Mouse (Mus musculus) embryo, embryonic 11 days (tissue): Measurements from ENCODE around the gene Rapgef4.
"Not testable (repeated sequence)": the region's sequence is repeated elsewhere in the genome, so short reads cannot be mapped to it uniquely, and the experiment has no call there.

Experiments used
- DNase-seq: peaks from one replicate; pipeline ENCODE4 v3.0.0-alpha.2; 2015

Rapgef4 gene

DNA sequence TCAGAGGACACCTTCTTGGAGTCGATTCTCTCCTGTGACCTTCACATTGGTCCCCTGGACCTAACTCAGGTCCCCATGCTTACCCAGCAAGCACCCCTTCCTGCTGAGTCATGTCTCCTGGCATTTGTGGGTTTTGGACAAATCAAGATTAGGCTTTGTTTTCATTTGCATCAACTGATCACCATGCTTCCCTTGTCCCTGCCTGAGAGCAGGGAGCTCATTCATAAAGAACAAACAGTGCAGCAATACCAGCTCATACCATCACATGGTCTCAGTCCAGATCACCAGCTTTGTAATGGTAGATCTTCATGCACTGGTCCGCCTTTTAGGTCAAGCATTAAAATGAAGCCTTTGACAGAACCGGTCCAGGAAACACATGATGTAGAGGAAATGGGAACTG lies 144.7 kb downstream of the Rapgef4 start:
- DNase-seq: no peak

DNA sequence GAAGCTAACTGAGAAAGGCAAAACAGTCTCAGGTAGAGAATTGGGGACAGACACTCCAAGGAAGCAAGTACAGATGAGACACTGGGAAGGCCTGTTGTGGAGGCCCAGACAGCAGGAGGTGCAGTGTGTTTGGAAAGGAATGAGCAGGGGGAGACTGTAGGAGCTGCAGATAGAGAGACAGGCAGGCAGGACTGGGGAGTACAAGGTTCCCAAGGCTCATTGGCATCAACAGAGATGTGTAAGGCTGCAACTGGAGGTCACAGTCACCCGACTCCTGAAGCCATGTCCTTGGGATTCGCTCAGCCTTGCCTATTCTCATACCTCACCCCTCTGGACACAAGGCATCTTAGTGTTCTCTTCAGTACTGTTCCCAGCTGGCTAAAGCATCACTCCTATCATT lies 145.4 kb downstream of the Rapgef4 start:
- no peak for DNase-seq

DNA sequence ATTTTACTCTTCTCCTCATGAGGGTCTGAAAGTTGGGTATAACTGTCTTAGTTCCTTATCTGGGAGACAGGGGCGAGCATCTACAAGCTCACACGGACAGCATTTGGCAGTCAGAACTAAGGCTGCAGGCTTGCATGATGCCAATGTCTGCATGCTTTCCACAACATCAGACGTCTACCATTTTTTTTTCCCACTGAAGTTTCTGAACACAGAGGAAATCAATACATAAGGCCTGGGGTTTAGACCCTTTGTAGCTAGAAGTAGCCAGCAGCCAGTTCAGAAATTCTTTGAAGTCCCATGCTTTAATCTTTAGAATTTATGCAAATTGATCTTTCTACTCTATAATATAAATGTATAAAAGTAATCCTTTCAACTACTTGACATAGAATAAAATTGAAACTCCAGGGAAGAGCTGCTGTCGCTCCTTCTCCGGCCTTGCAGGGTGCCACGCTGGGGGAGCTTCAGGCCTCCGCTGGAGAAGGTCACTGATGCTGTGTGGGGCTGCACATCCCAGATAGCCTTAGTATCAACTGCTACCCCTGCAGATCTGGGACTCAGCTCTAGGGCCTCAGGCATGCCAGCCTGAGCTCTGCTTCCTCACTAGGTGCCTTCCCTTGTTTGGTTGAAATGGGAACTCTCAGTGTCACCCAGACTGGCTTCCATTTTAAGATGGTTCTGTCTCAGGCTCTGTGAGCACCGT lies 148.7 kb downstream of the Rapgef4 start:
- DNase-seq: no peak

DNA sequence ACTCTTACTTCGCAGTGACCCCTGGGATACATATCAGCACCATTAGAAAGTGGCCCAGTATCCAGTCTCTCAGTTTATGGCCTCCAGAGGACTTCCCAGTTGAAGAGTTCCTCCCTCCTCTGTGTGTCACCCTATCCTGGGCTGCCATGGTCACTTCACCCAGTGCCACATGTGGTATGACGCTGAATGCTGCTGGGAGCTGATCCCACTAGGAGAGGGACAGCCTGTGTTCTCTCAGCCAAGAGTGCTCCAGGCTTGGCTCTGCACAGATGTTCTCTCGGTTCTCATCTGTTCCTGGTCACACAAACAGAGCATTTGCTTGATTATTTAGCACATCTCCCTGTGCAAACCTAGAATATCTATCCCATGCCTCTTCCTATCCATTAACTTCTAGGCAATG lies 151.2 kb downstream of the Rapgef4 start:
- no peak for DNase-seq

DNA sequence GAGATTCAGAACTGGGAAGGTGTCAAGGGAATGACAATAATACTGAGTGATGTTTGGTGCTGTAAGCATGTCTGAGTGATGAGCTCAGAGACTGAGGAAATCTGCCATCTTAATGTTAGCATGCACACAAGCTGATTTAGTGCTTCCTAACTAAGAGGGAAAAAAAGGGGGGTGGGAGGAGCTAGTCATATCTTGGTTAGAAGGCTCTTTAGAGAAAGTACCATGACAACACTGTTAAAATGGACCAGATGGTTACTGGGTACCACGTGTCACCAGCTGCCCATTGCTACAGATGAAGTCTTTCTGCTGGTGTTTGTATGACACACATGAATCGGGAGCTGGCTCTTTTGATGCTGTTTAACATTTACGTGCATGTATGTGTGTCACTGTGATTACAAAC lies 155.0 kb downstream of the Rapgef4 start:
- no peak for DNase-seq

DNA sequence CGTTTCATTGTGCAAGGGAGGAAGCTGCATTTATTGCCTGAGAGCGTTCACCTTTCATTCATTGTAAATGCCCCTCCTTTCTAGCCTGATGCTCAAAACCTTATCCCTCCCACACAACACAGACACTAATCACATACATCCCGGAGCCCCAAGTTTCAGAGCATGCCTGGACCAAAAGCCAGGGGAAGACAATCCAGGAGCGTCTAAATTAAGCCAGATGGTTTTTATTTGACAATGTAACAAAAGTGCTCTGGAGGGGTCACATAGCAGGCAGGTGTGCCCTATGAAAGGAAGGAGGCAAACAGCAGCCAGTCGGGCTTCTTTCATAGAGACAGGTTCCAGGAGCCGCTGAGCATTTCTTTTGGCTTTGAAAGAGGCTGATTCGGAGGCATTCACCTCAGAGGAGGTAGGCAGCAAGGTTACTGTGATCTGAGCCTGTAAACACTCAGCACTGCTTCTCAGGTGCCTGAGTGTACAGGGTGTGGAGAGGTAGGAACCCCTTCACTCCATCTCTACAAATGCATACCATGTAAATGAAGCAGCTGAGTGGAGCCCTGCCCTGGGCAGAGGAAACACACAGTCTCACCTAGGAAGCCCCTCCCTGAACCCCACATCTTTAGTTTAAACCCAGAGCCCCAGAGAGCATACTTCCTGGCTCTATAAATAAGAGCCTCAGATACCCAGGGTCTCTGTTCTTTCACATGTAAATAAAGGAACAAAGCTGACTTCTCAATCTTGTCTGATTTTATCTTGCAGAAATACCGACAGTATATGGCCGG lies 155.6 kb downstream of the Rapgef4 start:
- no peak for DNase-seq

DNA sequence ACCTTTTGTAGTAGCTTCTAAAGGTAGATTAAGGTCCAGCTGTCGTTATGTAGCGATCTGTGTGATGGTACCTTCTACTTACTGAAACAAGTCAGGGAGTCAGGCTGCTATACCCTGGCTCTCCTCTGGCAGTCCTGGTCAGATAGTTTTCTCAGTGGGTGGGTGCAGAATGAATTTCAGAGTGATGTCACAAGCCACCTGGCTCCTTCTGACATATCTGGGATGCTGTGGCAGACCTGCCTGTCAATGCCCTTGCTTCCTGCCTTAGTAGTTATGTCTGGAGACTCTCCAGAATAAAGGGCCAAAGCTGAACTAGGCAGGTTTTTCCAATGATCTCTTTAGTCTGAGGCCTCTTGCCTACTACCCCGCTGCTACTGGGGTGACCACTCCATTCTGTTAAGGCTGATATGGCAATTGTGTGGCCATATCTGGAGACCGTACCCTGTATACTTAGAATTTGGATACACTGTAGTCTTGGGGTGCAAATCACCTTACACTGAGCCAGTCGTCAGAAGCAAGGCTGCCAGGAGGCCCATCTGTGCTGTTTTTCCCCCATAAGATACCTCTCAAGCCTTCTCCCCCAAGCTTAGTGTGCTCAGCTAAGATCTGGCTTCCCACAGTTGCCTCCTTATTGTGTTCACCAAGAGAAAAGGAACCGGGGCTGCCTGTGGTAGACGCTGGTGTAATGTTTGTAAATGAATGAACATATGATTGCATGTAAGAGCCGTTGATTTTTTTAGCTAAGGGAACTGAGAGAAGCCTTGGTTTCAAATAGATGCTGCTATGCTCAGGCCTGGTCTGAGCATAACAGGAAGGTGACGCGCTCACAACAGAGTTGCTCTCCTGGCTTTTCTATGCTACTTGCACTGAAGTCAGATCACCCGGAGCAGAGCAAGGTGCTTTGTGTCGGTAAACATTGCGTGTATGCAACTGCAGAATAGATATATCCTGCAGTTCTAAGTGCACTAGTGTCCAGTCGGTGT lies 159.1 kb downstream of the Rapgef4 start:
- no peak for DNase-seq

DNA sequence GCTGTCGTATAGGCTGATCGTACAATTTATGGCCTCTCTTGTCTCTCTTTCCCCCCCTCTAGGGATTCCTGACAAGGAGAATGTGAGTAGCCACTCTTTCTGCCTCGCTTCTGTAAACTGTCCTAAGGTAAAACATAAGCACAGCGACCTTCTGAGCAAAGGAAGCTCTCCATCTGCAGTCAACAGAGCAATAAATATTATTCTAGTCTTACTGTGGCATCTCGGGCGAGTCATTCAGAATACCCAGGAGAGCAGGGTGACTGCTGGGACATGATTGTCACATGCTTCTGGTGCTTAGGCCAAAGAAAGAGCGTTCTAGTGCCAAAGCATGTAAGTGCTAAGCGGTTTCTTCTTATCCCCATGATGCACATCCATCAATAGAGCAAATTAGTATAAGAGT lies 160.1 kb downstream of the Rapgef4 start:
- DNase-seq: no peak

DNA sequence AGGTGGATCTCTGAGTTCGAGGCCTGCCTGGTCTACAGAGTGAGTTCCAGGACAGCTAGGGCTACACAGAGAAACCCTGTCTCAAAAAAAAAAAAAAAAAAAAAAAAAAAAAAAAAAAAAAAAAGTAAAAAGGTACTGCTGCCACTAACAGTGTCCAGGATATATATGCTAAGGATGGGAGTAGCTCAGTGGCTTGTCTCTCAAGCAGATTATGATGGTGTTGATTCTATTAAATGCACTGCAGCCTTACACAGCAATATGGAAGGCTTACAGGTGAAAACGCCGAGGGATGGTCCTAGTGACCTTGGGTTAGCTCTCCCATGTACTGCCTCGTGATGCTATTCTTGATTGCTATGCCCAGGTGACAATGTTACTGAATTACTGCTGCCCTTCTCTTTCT lies 160.7 kb downstream of the Rapgef4 start:
- not testable (repeated sequence) for DNase-seq

DNA sequence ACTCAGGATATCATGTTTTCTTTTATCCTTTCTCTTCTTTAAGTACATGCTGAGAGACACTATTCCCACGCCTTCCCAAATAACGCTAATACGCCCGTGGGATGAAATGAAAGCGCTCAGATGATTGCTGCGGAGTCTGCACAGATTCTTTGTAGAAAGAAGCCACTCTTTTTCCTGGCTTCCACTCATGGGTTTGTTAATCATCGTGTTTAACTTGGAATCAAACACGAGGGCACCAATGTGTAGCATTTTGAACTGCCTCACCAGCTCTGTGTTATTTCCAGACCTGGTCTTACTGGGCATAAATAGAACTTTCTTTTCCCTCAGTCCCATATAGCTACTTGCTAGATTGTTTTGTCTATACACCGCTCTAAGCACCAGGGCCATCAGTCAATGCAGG lies 162.4 kb downstream of the Rapgef4 start:
- DNase-seq: no peak

DNA sequence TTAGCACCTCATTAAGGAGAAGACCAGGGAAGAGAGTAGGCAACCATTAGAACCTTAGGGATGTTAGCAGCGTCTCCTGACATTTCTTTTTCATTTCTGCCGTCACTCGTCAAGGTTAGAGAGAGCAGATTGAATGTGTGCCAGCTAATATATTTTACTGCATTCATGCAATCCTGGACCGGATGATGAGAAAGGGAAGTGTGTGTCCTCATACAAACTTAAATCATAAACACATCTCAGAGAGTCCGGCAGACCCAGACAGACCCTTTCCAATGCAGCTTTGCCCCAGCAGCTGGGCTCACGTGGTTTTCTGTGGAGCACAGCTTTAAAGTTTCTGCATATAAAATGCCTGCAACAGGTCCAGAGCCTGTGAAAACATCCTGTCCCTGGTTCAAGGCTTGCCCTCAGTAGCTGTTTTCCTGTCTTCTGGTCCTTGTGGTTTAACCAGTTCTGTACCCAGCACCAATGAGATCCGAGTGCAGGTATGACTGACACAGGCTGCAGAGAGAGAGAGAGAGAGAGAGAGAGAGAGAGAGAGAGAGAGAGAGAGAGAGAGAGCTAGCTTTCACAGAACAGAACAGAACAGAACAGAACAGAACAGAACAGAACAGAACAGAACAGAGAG lies 163.6 kb downstream of the Rapgef4 start:
- no peak for DNase-seq

DNA sequence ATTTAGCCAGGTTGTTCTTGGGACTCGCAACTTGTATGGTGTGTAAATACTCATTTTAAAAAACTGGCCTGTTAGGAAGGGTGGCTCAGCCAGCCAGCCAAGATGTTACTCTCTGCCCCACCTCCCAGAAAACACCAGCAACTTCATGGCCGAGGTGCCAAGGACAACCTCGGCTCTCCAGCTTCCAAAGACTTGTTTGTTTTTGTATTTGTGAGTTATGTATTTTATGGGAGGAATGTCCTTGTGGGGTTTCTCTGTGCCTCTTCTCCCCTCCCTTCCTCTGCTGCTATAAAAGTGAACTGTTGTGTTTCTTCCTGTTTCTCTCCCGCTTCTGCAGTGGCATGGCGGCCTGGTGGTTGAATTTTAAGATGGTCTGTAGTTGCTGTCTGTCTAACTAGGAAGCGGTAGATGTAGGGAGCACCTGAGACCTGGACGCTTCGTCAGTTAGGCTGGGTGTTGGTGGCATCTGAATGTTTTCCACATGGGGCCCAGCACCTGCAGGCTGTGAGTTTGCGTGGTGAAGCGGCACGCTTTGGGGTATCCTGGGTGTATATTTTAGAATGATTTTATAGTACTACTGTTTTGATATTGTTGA lies 164.3 kb downstream of the Rapgef4 start:
- no peak for DNase-seq

DNA sequence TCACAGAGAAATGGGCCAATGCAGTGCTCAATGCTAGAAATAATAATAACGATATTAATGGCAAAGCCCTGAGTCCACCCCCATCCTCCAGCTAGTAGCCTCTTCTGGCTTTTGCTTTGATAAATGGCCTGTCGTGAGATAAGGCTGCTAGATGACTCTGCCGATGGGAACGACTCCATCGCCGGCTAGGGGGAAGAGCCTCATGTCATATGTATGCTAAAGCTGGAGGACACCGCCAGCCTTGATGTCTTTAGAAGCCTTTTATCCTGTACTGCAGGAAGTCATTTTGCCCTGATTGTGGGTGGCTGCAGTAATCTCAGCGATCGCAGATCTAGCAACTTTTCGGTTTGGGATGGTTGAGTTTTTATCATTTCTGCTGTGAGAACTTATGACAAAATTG lies 165.0 kb downstream of the Rapgef4 start:
- DNase-seq: no peak

DNA sequence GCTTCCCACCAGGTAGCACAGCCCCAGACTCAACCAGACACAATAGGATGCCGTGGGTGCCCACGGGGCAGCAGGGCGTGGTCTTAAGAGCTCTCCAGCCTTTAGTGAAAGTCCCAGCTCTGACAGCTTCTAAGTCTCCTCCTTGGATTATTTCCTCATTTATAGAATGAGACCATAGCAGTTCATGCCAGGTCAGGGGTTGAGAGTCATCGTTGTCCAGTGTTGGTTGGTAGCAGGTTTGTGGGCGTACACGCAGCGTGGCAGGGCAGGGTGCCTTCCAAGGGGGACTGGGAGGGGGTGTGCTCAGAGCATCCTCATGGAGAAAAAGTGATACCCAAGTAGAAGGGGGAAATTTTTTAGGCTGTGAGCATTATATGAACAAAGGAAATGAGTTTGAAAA lies 166.2 kb downstream of the Rapgef4 start:
- no peak for DNase-seq

DNA sequence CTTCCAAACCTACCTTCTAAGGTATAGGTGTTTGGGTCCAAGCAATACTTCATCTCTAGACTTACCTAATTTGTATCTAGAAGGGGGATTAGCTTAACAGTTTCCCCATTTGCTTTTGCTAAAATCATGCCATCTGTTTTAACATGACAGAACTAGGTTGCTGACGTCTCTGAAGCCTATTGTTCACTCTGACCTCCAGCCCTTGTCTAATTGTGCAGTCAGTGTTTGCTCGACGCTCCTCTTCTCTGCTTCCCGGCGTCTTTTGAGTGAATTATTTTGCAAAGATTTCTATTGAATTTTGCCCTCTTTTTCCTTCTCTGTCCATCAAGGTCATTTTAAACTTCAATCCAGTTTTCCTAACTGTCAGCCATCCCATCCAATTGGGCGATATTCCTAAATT lies 166.7 kb downstream of the Rapgef4 start:
- no peak for DNase-seq

DNA sequence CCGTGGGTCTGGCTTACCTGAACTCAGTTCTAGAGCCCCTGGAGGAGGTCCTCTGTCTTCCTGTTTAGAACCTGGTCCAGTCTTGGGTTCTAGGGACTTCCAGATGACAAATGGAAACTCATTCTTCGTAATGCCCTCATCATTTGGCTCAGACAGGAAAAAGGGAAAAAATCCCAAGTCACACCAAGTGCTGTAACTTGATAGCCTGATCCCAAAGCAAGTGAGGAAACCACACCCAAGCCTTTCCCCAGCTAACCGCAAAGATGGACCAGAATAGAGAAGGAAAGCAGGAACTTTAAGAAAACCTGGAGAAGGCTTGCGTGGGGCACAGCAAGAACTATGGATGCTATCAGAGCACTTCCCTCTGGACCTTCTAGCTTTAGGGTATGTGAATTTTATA lies 167.6 kb downstream of the Rapgef4 start:
- no peak for DNase-seq

DNA sequence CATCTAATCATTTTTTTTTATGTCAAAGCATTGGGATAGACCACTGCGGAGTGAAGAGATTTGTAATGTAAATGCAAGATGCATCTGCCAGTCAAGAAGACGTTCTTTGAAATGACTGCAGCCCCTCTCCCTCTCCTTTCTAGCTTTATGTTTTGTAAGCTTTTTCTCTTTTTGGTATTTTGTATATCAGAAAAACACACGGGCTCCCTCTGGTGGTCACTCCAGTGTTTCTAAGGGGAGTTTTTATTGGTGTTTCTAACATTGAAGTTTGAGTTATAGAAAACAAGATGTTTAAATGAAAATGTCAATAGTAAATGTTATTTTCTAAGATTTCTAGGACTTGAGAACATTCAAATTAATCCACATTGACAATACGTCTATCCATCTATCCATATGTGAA lies 168.0 kb downstream of the Rapgef4 start:
- peak; percentile 82 for DNase-seq

DNA sequence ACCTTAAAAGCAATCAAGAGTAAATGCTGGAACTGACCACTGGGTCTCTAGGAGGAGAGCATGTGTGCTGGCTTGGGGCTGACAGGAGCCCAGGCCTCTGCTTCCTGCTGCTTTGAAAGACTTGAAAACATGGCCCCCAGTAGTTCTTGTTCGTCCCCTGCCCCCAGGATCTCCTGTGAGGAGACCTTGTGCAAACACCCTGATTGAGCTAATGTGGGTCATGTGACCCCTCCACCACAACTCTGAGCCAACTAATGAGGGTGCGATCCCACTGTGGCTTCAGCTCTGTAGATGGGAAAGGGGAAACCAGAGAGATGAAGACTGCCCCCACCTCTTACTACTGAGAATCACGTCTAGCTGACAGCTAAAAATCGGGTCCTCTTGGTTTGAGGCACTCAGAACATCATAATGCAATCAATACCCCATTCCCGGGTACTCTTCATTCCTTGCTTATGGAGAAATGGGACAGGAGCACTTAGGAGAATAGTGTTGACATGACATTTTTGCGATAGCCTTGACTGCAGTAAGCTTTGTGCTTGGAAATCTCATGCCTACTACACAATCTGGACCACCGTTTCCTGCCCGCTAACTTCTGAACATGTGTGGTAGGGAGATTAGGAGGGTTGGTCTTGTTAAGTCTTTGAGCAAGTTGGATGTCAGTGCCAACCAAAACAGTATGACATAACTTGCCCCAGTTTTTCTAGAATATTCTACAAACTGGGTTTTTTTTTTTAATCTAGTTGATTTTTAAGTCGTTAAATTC lies 170.9 kb downstream of the Rapgef4 start:
- no peak for DNase-seq

DNA sequence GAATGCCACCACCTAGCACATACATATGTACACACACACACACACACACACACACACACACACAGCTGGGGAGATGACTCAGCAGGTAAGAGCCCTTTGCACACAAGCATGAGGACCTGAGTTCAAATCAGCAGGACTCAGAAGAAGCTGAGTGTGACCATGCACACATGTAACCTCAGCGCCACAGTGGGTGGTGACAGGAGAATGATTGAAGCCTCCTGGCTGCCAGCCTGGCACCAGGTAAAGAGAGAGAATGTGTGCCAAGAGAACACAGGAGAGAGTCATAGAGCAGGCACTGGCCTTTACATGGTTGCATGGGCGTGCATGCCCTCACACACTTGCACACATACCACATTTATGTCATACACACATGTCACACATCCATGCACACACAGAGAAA lies 171.7 kb downstream of the Rapgef4 start:
- DNase-seq: no peak

DNA sequence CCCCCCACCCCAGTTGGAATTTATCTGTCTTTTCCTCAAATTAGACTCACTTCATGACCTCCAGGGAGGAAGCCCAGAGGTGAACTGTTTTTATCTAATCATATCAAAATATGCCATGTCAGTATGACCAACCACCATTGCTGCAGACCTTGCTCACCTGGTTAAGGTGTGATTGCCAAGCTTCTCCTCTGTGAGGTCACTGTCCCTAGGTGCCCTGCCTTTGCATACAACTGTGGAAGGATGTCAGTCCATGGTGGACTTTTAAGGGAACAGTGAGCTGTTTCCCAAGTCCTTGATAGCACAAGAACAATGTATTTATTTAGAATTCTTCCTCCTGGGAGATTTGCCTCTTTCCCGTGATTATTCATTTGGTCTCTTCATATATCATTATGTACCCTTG lies 172.8 kb downstream of the Rapgef4 start:
- DNase-seq: no peak

DNA sequence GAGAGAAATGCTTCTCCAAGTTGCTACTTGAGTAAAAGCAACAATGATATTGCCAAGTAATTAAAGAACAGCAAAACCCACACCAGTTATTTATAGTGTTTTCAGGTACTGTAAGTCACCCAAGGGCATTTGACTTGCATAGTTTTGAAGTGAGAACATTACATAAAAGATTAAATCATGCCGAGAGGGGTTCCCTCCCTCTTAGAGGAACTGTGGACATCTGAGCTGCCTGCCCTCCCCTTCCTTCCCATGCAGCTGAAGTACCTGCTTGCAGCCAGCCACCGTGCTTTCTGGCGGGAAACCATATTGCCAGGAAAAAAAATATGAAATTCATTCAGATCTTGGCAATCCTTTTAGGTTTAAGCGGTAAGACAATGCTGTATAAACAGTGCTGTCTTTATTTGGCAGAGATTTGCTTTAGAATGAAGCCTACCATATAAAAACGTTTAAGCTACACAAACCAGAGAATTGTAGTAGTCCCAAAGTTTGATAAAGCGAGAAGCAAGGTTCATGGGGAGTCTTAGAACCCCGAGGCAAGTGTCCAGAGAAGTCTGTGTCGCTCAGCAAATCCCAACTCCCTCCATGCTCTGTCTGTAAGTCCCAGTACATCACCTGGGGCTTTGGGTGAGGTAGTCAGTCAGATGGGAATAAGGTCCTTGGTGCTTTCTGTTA lies 174.2 kb downstream of the Rapgef4 start:
- no peak for DNase-seq
